Mouse (Mus musculus) fibroblast of lung, adult 2 months (primary cell): ENCODE results near the gene Fam57b.
"Not testable (repeated sequence)": the region's sequence is repeated elsewhere in the genome, so short reads cannot be mapped to it uniquely, and the experiment has no call there.

Experiments
- DNase-seq: peaks from one replicate; pipeline ENCODE4 v3.0.0-alpha.2; 2011; ENCODE audit warnings: low read depth

The Fam57b gene

GRCm38 (mm10) chr7:126778147-126778546 lies 19.3 kb upstream of the Fam57b start:
- DNase-seq = no peak

DNA sequence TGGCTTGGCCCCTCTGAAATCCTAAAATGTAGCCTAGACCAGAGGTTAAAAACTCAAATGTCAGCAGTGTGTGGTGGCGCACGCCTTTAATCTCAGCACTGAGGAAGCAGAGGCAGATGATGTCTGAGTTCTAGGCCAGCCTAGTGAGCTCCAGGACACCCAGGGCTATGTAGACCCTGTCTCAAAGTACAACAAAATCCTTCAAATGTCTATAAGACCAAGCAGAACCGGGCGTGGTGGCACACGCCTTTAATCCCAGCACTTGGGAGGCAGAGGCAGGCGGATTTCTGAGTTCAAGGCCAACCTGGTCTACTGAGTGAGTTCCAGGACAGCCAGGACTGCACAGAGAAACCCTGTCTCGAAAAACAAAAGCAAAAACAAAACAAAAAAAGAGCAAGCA lies 18.4 kb upstream of the Fam57b start:
- not testable (repeated sequence) for DNase-seq

GRCm38 (mm10) chr7:126779983-126780970 lies 17.2 kb upstream of the Fam57b start:
- no peak for DNase-seq

DNA sequence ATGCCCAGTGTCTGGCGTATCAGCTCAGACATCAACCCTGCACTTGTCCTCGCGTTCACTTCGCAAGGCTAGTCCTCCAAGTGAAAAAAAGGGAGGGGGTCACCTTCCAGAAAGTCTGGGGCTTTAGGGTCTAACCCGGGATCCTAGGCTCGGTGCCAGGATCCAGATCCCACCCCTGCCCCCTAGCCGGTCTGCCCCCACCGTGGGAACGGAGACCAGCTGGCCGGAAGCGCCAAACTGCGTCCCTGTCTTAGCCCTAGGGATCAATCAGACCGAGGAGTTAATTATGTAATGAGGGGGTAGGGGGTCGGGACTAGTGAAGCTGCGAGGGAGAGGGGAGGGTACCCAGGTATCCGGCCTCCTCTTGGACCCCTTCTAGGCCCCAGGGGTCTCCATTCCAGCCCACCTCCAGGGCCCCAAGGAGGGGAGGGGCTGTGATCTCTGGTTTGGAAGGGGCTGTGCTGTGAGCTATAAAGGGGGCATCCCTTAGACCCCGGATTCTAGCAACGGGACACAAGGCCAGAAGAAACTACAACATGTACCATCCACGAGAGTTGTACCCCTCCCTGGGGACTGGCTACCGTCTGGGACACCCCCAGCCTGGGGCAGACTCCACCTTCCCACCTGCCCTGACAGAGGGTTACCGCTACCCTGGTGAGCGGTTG lies 16.4 kb upstream of the Fam57b start, which contains the start of gene Tbx6:
Tbx6 (plus strand) TSS at position 513 of the 665 bp plus-strand sequence.
- no peak for DNase-seq

- DNase-seq = no peak
Measured at GRCm38 (mm10) chr7:126781661-126782370, 15.7 kb upstream of the Fam57b start.

GRCm38 (mm10) chr7:126782693-126783092 lies 14.8 kb upstream of the Fam57b start:
- no peak for DNase-seq

DNA sequence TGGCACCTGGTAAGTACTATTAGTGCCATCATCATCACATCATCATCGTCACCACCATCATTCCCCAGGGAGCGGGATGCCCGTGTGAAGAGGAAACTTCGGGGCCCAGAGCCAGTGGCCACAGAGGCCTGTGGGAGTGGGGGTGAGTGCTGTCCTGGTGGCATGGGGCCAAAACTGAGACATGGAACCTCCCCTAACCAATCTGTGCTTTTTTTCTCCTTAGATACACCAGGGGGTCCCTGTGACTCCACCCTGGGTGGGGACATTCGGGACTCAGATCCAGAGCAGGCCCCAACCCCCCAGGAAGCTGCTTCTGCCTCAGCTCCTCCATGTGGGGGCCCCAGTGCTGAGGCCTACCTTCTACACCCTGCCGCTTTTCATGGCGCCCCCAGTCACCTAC lies 13.0 kb upstream of the Fam57b start:
- DNase-seq = no peak

- DNase-seq = no peak
Measured at GRCm38 (mm10) chr7:126785056-126785455, 12.4 kb upstream of the Fam57b start.

DNA sequence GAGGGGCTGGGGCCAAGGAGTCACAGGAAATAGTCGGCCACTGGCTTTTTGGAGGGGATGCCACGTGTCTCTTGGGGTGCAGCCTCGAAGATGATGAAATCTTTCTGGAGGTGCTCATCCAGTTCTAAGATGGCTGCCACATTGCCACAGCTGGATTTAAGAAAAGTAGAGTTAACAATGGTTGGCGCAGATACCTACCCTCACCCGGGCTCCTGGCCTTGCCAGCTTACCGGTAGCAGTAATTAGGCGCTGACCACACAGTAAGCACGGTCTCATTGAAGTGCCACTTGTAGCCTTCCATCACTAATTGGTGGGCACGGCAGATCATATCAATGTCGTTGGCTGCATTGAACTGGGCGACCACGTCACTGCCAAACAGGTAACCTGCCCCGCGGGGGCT lies 11.3 kb upstream of the Fam57b start:
- no peak for DNase-seq

DNA sequence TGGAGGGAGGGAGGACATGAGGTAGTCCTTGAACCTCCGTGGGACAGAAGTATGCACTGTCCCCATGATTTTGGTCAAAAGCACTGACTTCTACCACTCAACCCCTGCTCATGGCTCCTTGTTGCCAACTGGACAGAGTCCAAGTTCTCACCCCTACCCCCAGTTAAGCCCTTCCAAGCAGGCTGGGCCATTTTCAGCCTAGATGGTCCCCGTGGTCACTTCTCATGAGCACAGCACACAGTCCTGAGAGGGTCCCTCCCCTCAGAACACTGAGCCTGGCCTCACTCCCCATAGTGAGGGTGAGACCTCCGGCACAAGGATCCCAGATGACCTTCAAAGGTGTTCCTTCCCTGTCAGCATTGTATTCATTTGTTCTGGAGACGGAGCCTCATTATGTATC lies 8.3 kb upstream of the Fam57b start:
- no peak for DNase-seq

GRCm38 (mm10) chr7:126791851-126792720 lies 5.4 kb upstream of the Fam57b start, which contains the start of gene Ppp4c:
Gene Ppp4c (minus strand): TSS chr7:126792496.
- peak; percentile 85 for DNase-seq

DNA sequence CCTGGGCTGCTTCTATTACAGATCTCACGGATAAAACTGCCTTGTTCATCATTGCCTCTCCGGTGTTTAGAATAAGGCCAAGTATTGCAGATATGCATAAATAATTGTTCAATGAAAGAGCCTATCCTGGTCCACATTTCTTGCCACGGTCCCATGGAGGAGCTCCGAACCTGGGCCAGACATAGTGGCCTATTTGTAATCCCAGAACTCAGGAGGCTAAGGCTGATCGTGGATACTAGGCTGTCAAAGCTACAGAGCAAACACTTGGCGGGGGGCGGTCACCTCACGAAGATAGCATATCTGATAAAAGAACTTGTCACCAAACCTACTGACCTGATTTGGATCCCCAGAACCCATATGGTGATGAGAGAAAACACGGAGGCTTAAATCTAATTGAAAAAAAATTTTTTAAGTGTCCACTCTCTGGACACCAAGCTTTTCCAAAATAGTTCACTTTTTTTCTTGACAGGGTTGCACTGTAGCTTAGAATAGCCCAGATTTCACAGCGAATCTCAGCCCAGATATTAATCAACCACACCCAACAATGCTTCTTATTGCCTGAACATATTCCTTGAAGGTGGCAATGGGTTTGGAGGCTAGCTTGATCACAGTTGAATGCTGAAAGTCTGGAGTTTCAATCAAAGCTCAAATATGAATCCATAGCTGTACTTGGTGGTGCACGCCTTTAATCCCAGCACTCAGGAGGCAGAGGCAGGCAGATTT lies 4.6 kb upstream of the Fam57b start:
- no peak for DNase-seq

- no peak for DNase-seq
Measured at GRCm38 (mm10) chr7:126793456-126794270, 3.8 kb upstream of the Fam57b start.

GRCm38 (mm10) chr7:126794271-126794605 lies 3.2 kb upstream of the Fam57b start:
- DNase-seq = no peak

DNA sequence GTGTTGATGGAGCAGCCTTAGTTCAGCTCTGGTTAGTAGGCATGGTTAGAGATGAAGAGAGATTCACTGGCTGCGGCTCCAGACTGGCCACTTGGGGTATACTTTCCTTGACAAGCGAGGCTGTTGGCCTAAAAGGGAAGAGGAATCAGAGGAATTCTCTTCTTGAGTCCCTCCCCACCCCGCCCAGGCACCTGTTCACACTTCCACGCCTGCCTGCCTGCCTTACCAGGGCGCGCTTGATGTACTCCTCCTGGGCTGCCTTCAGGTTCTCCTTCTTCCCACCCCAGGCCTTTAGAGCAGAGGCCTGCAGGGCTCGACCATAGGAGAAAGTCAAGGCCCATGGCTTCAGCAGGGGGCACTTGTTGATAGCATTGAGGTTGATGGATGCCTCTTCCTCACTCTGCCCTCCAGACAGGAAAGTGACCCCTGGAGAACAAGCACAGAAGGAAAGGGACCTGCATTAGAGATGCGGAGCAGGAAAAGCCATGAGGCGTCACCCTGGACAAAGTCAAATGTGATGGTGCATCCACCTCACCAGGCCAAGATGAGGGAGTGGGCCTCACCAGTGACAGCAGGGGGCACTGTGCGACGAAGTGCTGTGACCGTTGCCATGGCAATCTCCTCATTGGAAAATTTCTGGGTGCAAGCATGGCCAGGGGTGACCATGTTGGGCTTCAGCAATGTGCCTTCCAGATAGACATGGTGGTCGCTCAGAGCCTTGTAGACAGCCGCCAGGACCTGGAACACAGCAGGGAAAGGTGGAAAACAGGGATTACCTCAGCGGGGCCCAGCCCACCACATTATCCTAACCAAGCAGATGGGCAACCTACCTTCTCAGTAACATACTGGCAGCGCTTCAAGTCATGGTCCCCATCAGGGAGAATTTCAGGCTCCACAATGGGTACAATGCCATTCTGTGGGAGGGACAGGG lies 1.8 kb upstream of the Fam57b start:
- no peak for DNase-seq

- DNase-seq = no peak
Measured at GRCm38 (mm10) chr7:126796350-126796932, 1.0 kb upstream of the Fam57b start.

DNA sequence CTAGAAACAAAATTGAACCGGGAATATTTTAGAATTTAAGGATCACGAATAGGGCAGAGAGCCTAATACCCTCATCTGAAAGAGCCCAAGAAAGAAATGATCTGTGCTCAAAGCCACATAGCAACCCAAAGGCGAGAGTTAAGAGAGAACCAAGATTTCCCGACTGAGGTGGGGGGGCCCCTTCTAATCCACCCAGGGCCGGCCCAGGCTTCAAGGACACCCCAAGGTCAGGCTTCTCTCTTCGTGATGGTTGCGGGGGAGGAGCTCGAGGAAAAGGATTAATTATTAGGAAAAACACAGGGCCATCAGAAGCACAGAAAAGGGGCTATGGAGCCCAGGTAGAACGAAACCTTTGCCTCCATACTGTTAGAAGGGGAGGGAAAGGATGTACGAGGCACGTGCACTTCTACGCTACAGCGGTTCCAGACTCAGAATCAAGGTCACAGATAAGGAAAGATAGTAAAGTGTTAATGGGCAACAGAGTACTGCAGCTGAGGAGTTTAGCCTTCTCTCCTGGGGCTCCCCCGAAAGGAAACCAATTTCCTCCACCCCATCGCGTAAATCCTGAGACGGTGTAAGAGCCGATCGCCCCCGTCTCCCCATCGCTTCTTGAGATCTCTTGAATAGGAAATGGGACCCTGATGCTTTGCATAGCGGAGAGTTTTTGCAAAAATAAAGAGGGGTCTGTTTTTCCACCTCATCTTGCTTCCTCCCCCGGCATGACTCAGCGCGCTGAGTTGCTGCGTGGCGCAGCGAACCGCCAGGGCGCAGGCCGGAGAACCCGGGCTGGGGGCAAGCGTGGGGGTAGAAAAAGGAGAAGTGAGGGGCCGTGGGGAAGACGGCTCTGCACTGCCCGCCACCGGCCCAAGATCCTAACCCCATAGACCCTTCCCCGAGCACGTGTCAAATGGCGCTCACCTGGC lies 920 bp downstream of the Fam57b start:
- no peak for DNase-seq
